In genomic region chr15:68440636-68441035, GRCm38 (mm10) we compare ENCODE assay signal across 22 mouse cellular contexts.
DNase-seq lines count a peak whose midpoint lies in the region; ATAC-seq lines count a peak whose summit lies in the region.
"Had no signal": no experiment of that assay in that cellular context is flagged by ENCODE, and none has a peak within 500 bp of the region (broad histone marks: within the 10 kb centered on the region; RNA-seq: fewer than 3 reads in every experiment).

No protein-coding gene starts in this region.

- no peaks in the 10 kb centered on the region for H3K27me3 ChIP-seq in embryonic facial prominence, embryonic 12.5 days
- H3K27me3 ChIP-seq in embryonic facial prominence, embryonic 10.5 days (replicated peaks; ENCODE audit: low read depth, poor library complexity, severe bottlenecking) = no peaks in the 10 kb centered on the region
- H3K27me3 ChIP-seq in forebrain, embryonic 15.5 days = no peaks in the 10 kb centered on the region
- H3K27me3 ChIP-seq: embryonic facial prominence, embryonic 15.5 days; heart, embryonic 12.5 days; hindbrain, embryonic 15.5 days had no signal

- no peak overlapping the region for H3K27ac ChIP-seq in embryonic facial prominence, embryonic 12.5 days
- no peak overlapping the region for H3K27ac ChIP-seq in embryonic facial prominence, embryonic 10.5 days (replicated peaks)
- no peak overlapping the region for H3K27ac ChIP-seq in forebrain, embryonic 15.5 days (replicated peaks)
- H3K27ac ChIP-seq: embryonic facial prominence, embryonic 15.5 days; hindbrain, embryonic 15.5 days had no signal

- no peaks in the 10 kb centered on the region for H3K36me3 ChIP-seq in embryonic facial prominence, embryonic 12.5 days
- no peaks in the 10 kb centered on the region for H3K36me3 ChIP-seq in embryonic facial prominence, embryonic 10.5 days (replicated peaks)
- H3K36me3 ChIP-seq in forebrain, embryonic 15.5 days = no peaks in the 10 kb centered on the region
- H3K36me3 ChIP-seq: embryonic facial prominence, embryonic 15.5 days; G1E; heart, embryonic 12.5 days; hindbrain, embryonic 15.5 days had no signal

- no peak overlapping the region for H3K4me3 ChIP-seq in embryonic facial prominence, embryonic 12.5 days
- H3K4me3 ChIP-seq in embryonic facial prominence, embryonic 10.5 days = no peak overlapping the region
- H3K4me3 ChIP-seq in forebrain, embryonic 15.5 days = no peak overlapping the region
- H3K4me3 ChIP-seq: embryonic facial prominence, embryonic 15.5 days; erythroblast, embryonic 14.5 days; heart, embryonic 12.5 days; hindbrain, embryonic 15.5 days had no signal

- WGBS in embryonic facial prominence, embryonic 12.5 days = 56% methylated on average over 9 of the region's 9 CpGs
- 52% methylated on average over 9 of the region's 9 CpGs for WGBS in embryonic facial prominence, embryonic 10.5 days
- 54% methylated on average over 9 of the region's 9 CpGs for WGBS in forebrain, embryonic 15.5 days

- H3K4me1 ChIP-seq in embryonic facial prominence, embryonic 12.5 days = no peaks in the 10 kb centered on the region
- no peaks in the 10 kb centered on the region for H3K4me1 ChIP-seq in embryonic facial prominence, embryonic 10.5 days
- no peaks in the 10 kb centered on the region for H3K4me1 ChIP-seq in forebrain, embryonic 15.5 days
- H3K4me1 ChIP-seq: embryonic facial prominence, embryonic 15.5 days; heart, embryonic 12.5 days had no signal

- H3K9ac ChIP-seq in embryonic facial prominence, embryonic 12.5 days = no peak overlapping the region
- no peak overlapping the region for H3K9ac ChIP-seq in forebrain, embryonic 15.5 days (replicated peaks)
- H3K9ac ChIP-seq: embryonic facial prominence, embryonic 15.5 days; heart, embryonic 12.5 days; hindbrain, embryonic 15.5 days had no signal

- no peak overlapping the region for H3K4me2 ChIP-seq in embryonic facial prominence, embryonic 12.5 days (replicated peaks)
- H3K4me2 ChIP-seq in forebrain, embryonic 15.5 days (replicated peaks) = no peak overlapping the region
- H3K4me2 ChIP-seq: embryonic facial prominence, embryonic 15.5 days; heart, embryonic 12.5 days; hindbrain, embryonic 15.5 days had no signal

- H3K9me3 ChIP-seq in embryonic facial prominence, embryonic 12.5 days = no peaks in the 10 kb centered on the region
- no peaks in the 10 kb centered on the region for H3K9me3 ChIP-seq in embryonic facial prominence, embryonic 10.5 days
- H3K9me3 ChIP-seq in forebrain, embryonic 15.5 days = no peaks in the 10 kb centered on the region
- H3K9me3 ChIP-seq: embryonic facial prominence, embryonic 15.5 days; G1E; heart, embryonic 12.5 days; hindbrain, embryonic 15.5 days had no signal

- 0 out of 2 replicates have a peak, but pooled peaks have one; percentile 22 for ATAC-seq in embryonic facial prominence, embryonic 12.5 days (ENCODE audit: insufficient number of reproducible peaks, insufficient read depth, low FRiP score, low TSS enrichment)
- no peak for ATAC-seq in forebrain, embryonic 15.5 days (replicated peaks)
- ATAC-seq: CD4-positive, CD25-positive, alpha-beta regulatory T cell, adult 4 months; forebrain, embryonic 16.5 days had no signal

- no peak for DNase-seq in embryonic facial prominence, embryonic 10.5 days (ENCODE audit: low spot score)
- peak; percentile 30 to 54 for DNase-seq in left cerebral cortex, adult 18-20 months (ENCODE audit: low spot score in 2 of 2)
- DNase-seq in left cerebral cortex, adult 11 months (ENCODE audit: low spot score) = no peak
- DNase-seq in right cerebral cortex, adult 18-20 months = peak; percentile 62
- DNase-seq in right cerebral cortex, postnatal 25 days = no peak
- DNase-seq in retina, postnatal 1 day = peak; percentile 82
- DNase-seq: adrenal gland, postnatal 10 days; B cell, adult 2 months; cerebellum, adult 11-12 months; cerebellum, adult 9-10 months; cerebellum, postnatal 25 days; gastrocnemius, postnatal 14 days; heart, postnatal 36 days had no signal

Comparison
In these comparisons a context has a peak if more than half of its experiments do, and no peak if none do; other contexts are left out.
1. DNase-seq: peak in left cerebral cortex, adult 18-20 months (2 of 2), right cerebral cortex, adult 18-20 months (single experiment) and retina, postnatal 1 day (single experiment); none in embryonic facial prominence, embryonic 10.5 days (single experiment), left cerebral cortex, adult 11 months (single experiment) and right cerebral cortex, postnatal 25 days (single experiment).